Mouse (Mus musculus): ENCODE data around the gene Chst3.
"Not testable (repeated sequence)": the region's sequence is repeated elsewhere in the genome, so short reads cannot be mapped to it uniquely, and the experiment has no call there.

The Chst3 gene

GRCm38 (mm10) chr10:60197406-60197821 lies 21.6 kb downstream of the Chst3 start:
- DNase-seq (ENCODE audit: low read depth, low spot score), result no peak

DNA sequence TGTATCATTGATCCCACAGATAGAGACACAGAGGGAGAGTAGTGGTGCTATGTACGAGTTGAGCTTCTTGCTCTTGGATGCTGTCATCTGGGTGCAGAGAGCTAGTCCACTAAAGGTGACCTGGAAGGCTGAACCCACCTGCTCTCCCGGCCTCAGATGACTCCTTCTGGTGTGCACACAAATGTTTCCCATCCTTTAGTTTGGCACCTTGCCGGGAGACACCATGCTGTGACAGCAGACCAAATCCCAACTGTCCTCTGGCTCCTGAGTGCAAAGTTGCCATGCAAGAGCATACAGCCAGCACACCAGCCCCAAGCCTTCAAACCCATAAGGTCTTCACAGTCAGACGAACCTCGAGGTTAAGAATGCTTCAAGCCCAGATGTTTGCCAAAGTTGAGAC lies 22.1 kb downstream of the Chst3 start:
- no peak for DNase-seq (ENCODE audit: low read depth, low spot score)

DNA sequence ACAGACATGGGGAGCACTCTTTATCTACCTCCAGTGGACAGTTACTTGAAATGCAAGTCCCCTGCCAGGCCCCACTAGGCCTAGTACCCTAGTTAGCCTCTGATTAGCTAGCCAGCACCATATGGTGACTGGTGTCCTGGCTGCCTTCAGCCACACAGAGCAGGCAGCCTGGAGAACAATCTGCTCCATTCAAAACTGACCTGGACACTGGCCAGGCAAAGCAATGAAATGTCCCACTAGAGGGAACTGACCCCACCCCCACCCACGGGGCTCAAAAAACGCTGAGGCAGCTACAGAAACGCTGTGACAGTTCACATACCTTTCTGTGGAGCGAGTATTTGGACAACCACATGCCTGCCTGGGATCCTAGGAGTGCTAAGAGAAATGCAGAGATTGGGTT lies 24.0 kb downstream of the Chst3 start:
- DNase-seq (ENCODE audit: low read depth, low spot score), result no peak

GRCm38 (mm10) chr10:60193532-60194423 lies 25.3 kb downstream of the Chst3 start:
- no peak for DNase-seq (ENCODE audit: low read depth, low spot score)

- peak; percentile 57 for DNase-seq (ENCODE audit: low read depth, low spot score)
Observed at GRCm38 (mm10) chr10:60191796-60192195, 27.3 kb downstream of the Chst3 start.

DNA sequence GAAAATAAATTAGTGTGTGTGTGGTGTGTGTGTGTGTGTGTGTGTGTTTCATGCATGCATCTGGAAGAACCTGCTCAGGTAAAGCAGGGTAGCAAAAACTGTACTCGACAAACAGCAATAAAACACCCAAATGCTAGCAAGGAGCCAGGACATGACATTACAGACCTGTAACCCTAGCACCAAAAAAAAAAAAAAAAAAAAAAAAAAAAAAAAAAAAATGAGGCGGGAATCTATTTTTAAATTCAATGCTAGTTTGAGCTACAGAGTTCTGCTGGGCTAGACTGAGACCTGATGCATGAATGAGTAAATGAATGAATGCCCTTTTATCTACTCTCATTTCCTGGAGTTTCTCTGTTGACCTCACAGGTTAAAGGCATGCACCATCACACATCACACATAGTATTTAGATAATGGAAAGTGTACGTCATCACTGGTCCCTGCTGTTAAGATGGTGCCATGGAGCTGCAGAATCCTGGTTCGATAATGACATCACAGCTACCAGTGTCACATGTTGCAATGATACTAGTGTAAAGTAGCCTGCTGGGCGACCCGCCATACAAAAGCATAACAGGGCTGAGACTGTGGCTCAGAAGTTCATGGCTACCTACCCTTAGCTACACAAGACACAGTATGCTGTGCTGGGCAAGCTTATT lies 29.4 kb downstream of the Chst3 start:
- DNase-seq (ENCODE audit: low read depth, low spot score), result no peak

- DNase-seq (ENCODE audit: low read depth, low spot score), result no peak
Observed at GRCm38 (mm10) chr10:60186191-60186945, 32.7 kb downstream of the Chst3 start.

- DNase-seq (ENCODE audit: low read depth, low spot score), result no peak
Observed at GRCm38 (mm10) chr10:60185023-60185709, 33.9 kb downstream of the Chst3 start.

GRCm38 (mm10) chr10:60175306-60175705 lies 43.8 kb downstream of the Chst3 start:
- not testable (repeated sequence) for DNase-seq (ENCODE audit: low read depth, low spot score)

DNA sequence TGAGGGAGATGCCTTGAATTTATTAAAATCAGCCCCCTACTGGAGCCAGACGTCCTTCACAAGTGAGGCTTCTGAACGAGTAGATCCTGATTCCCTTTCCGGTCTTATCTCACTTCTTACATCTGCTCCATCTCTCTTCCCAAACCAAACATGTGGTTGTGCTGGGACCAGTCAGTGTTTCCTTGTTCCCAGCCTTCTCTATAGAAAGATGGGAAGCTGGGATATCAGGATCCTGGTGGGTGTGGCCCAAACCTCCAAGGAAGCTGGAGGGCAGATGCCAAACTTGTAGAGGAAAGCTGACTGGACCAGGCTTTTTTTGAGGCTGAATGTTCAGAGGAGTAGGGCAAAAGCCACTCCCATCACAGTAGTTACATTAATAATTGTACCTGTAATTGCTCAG lies 44.6 kb downstream of the Chst3 start:
- DNase-seq (ENCODE audit: low read depth, low spot score), result no peak

GRCm38 (mm10) chr10:60173035-60173434 lies 46.0 kb downstream of the Chst3 start:
- no peak for DNase-seq (ENCODE audit: low read depth, low spot score)

- DNase-seq (ENCODE audit: low read depth, low spot score), result no peak
Observed at GRCm38 (mm10) chr10:60172306-60172705, 46.8 kb downstream of the Chst3 start.

- no peak for DNase-seq (ENCODE audit: low read depth, low spot score)
Observed at GRCm38 (mm10) chr10:60171368-60171767, 47.7 kb downstream of the Chst3 start.

DNA sequence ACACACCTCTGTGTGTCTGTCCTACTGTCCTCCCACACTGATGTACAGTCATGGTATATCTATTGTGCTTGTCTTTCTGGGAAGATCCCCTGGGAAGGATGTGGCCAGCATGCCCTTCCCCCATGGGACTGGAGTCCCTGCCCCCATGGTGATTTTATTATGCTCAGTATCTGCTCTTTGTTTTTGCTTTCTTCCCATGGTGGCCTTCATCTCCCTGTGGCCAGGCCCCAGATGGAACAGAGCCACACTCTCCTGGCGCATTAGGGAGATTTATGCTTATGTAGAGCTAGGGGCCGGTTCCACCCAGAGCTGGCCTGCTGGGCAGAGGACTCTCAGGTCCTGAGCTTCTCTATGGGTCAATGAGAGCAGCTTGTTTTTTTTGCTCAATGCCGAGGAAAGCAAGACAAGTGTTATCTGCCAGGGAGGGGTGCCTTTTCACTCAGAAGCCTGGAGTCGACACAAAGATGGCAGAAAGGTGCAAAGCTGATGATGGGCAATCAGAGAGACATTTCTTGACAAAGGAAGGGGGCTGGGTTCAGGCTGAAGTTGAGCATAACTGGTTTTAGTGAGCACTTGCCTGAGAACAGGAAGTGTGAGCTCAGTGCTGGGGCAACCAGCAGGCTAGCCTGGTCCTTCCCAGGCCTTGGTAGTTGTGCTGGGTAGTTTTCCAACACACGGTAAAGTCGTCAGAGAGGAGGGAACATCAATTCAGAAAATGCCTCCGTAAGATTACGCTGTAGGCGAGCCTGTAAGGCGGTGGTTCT lies 48.6 kb downstream of the Chst3 start:
- no peak for DNase-seq (ENCODE audit: low read depth, low spot score)

DNA sequence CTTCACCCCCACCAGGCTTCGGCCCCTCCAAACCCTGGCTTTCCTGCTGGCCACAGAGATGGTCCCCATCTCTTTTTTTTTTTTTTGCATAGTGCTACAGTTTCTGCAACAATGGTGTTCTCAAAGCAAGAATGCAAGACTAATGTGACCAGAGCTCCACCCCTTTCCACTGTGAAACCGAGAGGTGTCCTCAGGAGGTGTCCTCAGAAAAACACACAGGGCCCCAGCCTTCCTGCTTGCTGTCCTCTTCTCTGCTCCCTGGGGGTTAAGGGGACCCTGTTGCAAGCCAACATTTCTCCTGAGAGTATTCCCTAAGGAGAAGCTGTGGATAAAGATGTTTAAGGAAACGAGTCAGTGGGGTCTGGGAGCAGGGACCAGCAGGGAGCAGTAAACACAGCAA lies 50.1 kb downstream of the Chst3 start:
- no peak for DNase-seq (ENCODE audit: low read depth, low spot score)

DNA sequence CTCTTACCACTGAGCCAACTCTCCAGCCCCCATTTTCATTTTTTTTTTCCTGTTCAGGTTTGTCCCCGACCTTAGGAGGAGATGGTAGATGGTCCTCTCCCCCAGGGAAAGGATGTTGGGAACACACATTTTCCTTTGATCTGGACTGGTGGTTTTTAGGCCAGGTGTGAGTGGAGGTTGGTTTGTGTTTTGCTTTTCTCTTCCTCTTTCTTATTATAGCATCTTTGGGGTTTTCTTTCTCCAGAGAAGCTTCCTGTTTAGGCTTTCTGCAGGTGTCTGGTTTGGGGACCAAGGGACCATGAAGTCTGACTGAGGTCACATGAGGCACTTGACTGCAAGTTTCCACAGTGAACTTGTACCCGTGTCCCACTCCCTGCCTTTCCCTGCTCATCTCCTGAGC lies 50.8 kb downstream of the Chst3 start:
- peak; percentile 33 for DNase-seq (ENCODE audit: low read depth, low spot score)

- DNase-seq (ENCODE audit: low read depth, low spot score), result no peak
Observed at GRCm38 (mm10) chr10:60166068-60166467, 53.0 kb downstream of the Chst3 start.

DNA sequence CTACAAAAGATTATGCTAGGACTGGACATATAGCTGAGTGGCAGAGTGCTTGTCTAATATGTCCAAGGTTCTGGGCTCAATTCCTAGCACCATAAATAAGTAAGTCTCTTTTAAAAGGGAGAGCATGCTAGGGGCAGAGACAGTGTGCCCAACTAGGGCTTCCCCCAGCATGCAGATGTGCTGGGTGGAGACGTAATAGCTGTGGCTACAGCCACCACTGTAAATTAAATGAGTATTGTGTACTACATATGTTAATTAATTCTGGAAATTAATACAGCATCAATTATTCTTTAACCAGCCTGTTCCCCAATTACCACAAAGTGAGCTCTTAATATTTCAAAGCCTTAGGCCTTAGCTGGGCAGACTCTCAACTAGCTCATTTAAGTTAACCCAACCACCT lies 54.2 kb downstream of the Chst3 start:
- no peak for DNase-seq (ENCODE audit: low read depth, low spot score)

DNA sequence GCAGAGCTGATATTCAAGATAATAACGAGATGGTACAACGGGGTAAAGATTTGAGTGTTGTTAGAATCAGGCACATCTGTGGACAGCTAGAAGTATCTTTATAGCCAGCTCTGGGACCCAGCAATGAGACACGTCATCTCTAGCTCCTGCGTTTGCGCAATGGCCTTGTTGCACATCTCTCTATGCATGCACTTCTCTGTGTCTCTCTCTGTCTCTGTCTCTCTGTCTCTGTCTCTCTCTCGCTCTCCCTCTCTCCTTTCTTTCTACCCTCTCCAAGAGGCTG lies 56.1 kb downstream of the Chst3 start:
- no peak for DNase-seq (ENCODE audit: low read depth, low spot score)

- DNase-seq (ENCODE audit: low read depth, low spot score), result peak; percentile 16
Observed at GRCm38 (mm10) chr10:60162184-60162972, 56.7 kb downstream of the Chst3 start.

All from skeletal muscle tissue, adult 2 months (tissue).